9 mouse cellular contexts compared by ENCODE assay signal in the genomic region with DNA sequence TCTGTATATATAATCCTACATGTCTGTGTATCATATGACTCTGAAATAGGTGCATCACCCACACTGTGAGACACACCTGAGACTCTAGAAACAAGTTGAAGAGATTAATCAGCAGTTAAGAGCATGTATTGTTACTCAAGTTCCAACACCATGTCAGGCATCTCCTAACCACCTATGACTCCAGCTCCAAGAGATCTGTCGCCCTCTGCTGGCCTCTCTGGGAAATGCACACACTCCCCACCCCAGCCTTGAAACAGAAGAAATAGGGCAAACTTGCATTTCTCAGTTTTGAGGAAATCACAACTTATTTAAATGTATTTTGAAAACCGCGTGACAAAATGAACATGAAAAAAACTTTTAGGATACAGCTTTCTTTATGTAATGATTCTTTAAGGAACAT. TPM values are rescaled to one million over a fixed set of nuclear protein-coding genes. Genes with fewer than 3 reads are reported as not detected.
A peak's percentile ranks its signal among the peaks of the same experiment; 100 is the strongest.
DNase-seq lines count a peak whose midpoint lies in the region; ATAC-seq lines count a peak whose summit lies in the region.
"Had no signal": no experiment of that assay in that cellular context is flagged by ENCODE, and none has a peak within 500 bp of the region (broad histone marks: within the 10 kb centered on the region; RNA-seq: fewer than 3 reads in every experiment).

No protein-coding gene starts in this region.

- intact Hi-C loops in heart, postnatal 10 days (cut with DNase I) = loop anchor here (1.0 to 10.0 kb wide), 2 partner anchors 88 to 592 kb away; a partner anchor contains a TSS

- DNase-seq in ES-CJ7 (ENCODE audit: low read depth, low spot score) = peak; percentile 72
- peak; percentile 50 to 90 for DNase-seq in adrenal gland, adult (ENCODE audit: inconsistent age in 2 of 2, low spot score in 1 of 2)
- peak; percentile 76 for DNase-seq in embryo, embryonic 11 days
- peak; percentile 71 to 86 for DNase-seq in heart, postnatal 10 days
- peak; percentile 40 for DNase-seq in layer of hippocampus, adult 9-11 months
- DNase-seq in spleen, adult 12 weeks (ENCODE audit: low spot score) = peak; percentile 44

- peak; percentile 98 for ATAC-seq in megakaryocyte, adult 5-6 weeks (ENCODE audit: poor library complexity, severe bottlenecking)
- no peak for ATAC-seq in activated CD4-positive, CD25-positive, alpha-beta regulatory T cell, adult 4 months

RNA-seq across cellular contexts. Expression of a gene that starts 23.4 kb away (rescaled TPM):
- total RNA-seq in heart, postnatal 10 days (2021) = under 1 TPM in 1 of 2 experiments, not detected in 1; 0.05 TPM
- total RNA-seq in megakaryocyte, adult 5-6 weeks (2015) = not detected in 2 replicates
- total RNA-seq in megakaryocyte, adult 5-6 weeks (2017) = not detected in 2 replicates
- not detected for polyA plus RNA-seq in activated CD4-positive, CD25-positive, alpha-beta regulatory T cell, adult 4 months (2017; shearing (Covaris generic))
- polyA plus RNA-seq: liver, embryonic 16.5 days had no signal

RNA-seq across cellular contexts. Expression of a gene that starts 38.8 kb away (rescaled TPM):
- 1 to 10 TPM; 2.9 to 9.4 TPM for total RNA-seq in heart, postnatal 10 days (2021)
- total RNA-seq in megakaryocyte, adult 5-6 weeks (2015) = 48.9 and 55.2 TPM in 2 replicates
- total RNA-seq in megakaryocyte, adult 5-6 weeks (2017) = 36.2 and 37.2 TPM in 2 replicates
- polyA plus RNA-seq in activated CD4-positive, CD25-positive, alpha-beta regulatory T cell, adult 4 months (2017; shearing (Covaris generic)) = under 1 TPM in 1 of 2 experiments, not detected in 1; 0.89 TPM
